Comparison of ENCODE assay signal across 9 mouse cellular contexts in the genomic region with DNA sequence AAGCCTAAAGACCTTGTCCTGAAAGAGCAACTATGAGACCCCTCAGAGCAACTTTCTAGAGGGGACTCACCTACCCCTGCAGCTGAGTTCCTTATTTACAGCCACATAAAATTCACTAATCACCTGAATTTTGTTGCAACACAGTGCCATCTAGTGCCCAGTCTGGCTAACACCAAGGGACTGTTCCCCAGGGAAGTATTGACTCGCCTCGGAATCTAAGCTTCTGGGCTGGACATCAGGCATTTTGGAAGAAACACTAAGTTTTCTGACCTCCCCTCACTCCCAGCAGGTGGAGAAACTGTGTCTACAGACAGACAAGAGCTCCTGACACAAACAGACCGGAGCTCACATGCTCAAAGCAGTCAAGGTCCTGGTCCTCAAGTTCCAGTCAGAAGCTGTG.
DNase-seq lines count a peak whose midpoint lies in the region; ATAC-seq and TF ChIP-seq lines count a peak whose summit lies in the region.
"Had no signal": no experiment of that assay in that cellular context is flagged by ENCODE, and none has a peak within 500 bp of the region (broad histone marks: within the 10 kb centered on the region; RNA-seq: fewer than 3 reads in every experiment).

No protein-coding gene starts in this region.

- H3K27ac ChIP-seq in intestine, postnatal 0 days (ENCODE audit: low read depth, low read length), result no peak overlapping the region
- no peak overlapping the region for H3K27ac ChIP-seq in intestine, embryonic 16.5 days (ENCODE audit: low read length)
- no peak overlapping the region for H3K27ac ChIP-seq in forebrain, embryonic 13.5 days
- H3K27ac ChIP-seq in hindbrain, postnatal 0 days, result no peak overlapping the region
- no peak overlapping the region for H3K27ac ChIP-seq in limb, embryonic 12.5 days

- peak; percentile 85 for TF ChIP-seq CTCF in intestine, postnatal 0 days (IDR thresholded peaks at IDR 0.05; ENCODE audit: low read depth)
- TF ChIP-seq CTCF in hindbrain, postnatal 0 days (IDR thresholded peaks at IDR 0.05; ENCODE audit: low read depth), result peak; percentile 89

- no peak overlapping the region for H3K4me3 ChIP-seq in intestine, postnatal 0 days (ENCODE audit: low read depth, low read length)
- no peak overlapping the region for H3K4me3 ChIP-seq in intestine, embryonic 16.5 days (ENCODE audit: low read length)
- H3K4me3 ChIP-seq in forebrain, embryonic 13.5 days, result no peak overlapping the region
- no peak overlapping the region for H3K4me3 ChIP-seq in hindbrain, postnatal 0 days (ENCODE audit: low read length)
- H3K4me3 ChIP-seq in limb, embryonic 12.5 days (replicated peaks), result no peak overlapping the region
- H3K4me3 ChIP-seq: myocyte had no signal

- no peak overlapping the region for H3K9ac ChIP-seq in intestine, postnatal 0 days (ENCODE audit: low read depth, low read length)
- H3K9ac ChIP-seq in intestine, embryonic 16.5 days (ENCODE audit: low read depth, low read length), result no peak overlapping the region
- no peak overlapping the region for H3K9ac ChIP-seq in forebrain, embryonic 13.5 days
- no peak overlapping the region for H3K9ac ChIP-seq in hindbrain, postnatal 0 days (replicated peaks; ENCODE audit: low read length)
- H3K9ac ChIP-seq in limb, embryonic 12.5 days (replicated peaks), result 0 out of 2 replicates have a peak overlapping the region, but pooled peaks have one; percentile 31

- H3K4me2 ChIP-seq in intestine, postnatal 0 days (replicated peaks; ENCODE audit: low read depth), result no peak overlapping the region
- H3K4me2 ChIP-seq in intestine, embryonic 16.5 days (ENCODE audit: low read depth, low read length), result no peak overlapping the region
- H3K4me2 ChIP-seq in forebrain, embryonic 13.5 days, result no peak overlapping the region
- no peak overlapping the region for H3K4me2 ChIP-seq in hindbrain, postnatal 0 days (ENCODE audit: low read depth, low read length)
- H3K4me2 ChIP-seq in limb, embryonic 12.5 days, result peak overlapping the region; percentile 38; the same call in 1 of the 2 replicates

- 6% methylated on average over 3 of the region's 3 CpGs for WGBS in intestine, postnatal 0 days
- 3% methylated on average over 3 of the region's 3 CpGs for WGBS in intestine, embryonic 16.5 days
- WGBS in forebrain, embryonic 13.5 days, result 1% methylated on average over 3 of the region's 3 CpGs
- 6% methylated on average over 3 of the region's 3 CpGs for WGBS in hindbrain, postnatal 0 days
- WGBS in limb, embryonic 12.5 days, result 16% methylated on average over 3 of the region's 3 CpGs

- no peaks in the 10 kb centered on the region for H3K36me3 ChIP-seq in intestine, postnatal 0 days (ENCODE audit: control insufficient read depth, insufficient read depth)
- H3K36me3 ChIP-seq in intestine, embryonic 16.5 days (ENCODE audit: control insufficient read depth, insufficient read depth, low read length), result no peaks in the 10 kb centered on the region
- no peaks in the 10 kb centered on the region for H3K36me3 ChIP-seq in forebrain, embryonic 13.5 days (ENCODE audit: poor library complexity, severe bottlenecking)
- H3K36me3 ChIP-seq in hindbrain, postnatal 0 days (ENCODE audit: insufficient read depth, low read length), result no peaks in the 10 kb centered on the region
- H3K36me3 ChIP-seq in limb, embryonic 12.5 days, result no peaks in the 10 kb centered on the region

- H3K27me3 ChIP-seq in intestine, postnatal 0 days (replicated peaks; ENCODE audit: control insufficient read depth, insufficient read depth, low read length), result no peaks in the 10 kb centered on the region
- H3K27me3 ChIP-seq in intestine, embryonic 16.5 days (replicated peaks; ENCODE audit: control insufficient read depth, insufficient read depth, low read length), result no peaks in the 10 kb centered on the region
- H3K27me3 ChIP-seq in forebrain, embryonic 13.5 days, result no peaks in the 10 kb centered on the region
- H3K27me3 ChIP-seq in hindbrain, postnatal 0 days (ENCODE audit: insufficient read depth, low read length), result no peaks in the 10 kb centered on the region
- peaks cover 34% of the 10 kb centered on the region for H3K27me3 ChIP-seq in limb, embryonic 12.5 days

- H3K9me3 ChIP-seq in intestine, postnatal 0 days (ENCODE audit: control insufficient read depth), result no peaks in the 10 kb centered on the region
- H3K9me3 ChIP-seq in intestine, embryonic 16.5 days (ENCODE audit: control insufficient read depth, low read length), result no peaks in the 10 kb centered on the region
- no peaks in the 10 kb centered on the region for H3K9me3 ChIP-seq in forebrain, embryonic 13.5 days (replicated peaks)
- H3K9me3 ChIP-seq in hindbrain, postnatal 0 days (ENCODE audit: low read length), result no peaks in the 10 kb centered on the region
- no peaks in the 10 kb centered on the region for H3K9me3 ChIP-seq in limb, embryonic 12.5 days

- peak; percentile 92 for DNase-seq in hindbrain, postnatal 0 days (ENCODE audit: low spot score)
- DNase-seq in neural tube, embryonic 10.5 days (ENCODE audit: extremely low spot score, low spot score), result peak; percentile 69
- peak; percentile 75 for DNase-seq in testis, postnatal 10 days (ENCODE audit: low spot score)

- no peaks in the 10 kb centered on the region for H3K4me1 ChIP-seq in intestine, postnatal 0 days (replicated peaks; ENCODE audit: control insufficient read depth, insufficient read depth, low read length)
- peaks cover 5% of the 10 kb centered on the region; the same call in 1 of the 2 replicates for H3K4me1 ChIP-seq in intestine, embryonic 16.5 days (ENCODE audit: control insufficient read depth, insufficient read depth, low read length)
- H3K4me1 ChIP-seq in forebrain, embryonic 13.5 days, result peaks cover 12% of the 10 kb centered on the region
- H3K4me1 ChIP-seq in hindbrain, postnatal 0 days (ENCODE audit: insufficient read depth, low read length), result 0 out of 2 replicates have a peak, but pooled peaks cover 2% of the 10 kb centered on the region
- H3K4me1 ChIP-seq in limb, embryonic 12.5 days (replicated peaks), result peaks cover 10% of the 10 kb centered on the region

- no peak for ATAC-seq in intestine, postnatal 0 days
- ATAC-seq in intestine, embryonic 16.5 days, result no peak
- peak; percentile 60 for ATAC-seq in cerebellum, adult (ENCODE audit: insufficient number of reproducible peaks, low FRiP score, low TSS enrichment)
- ATAC-seq in forebrain, embryonic 13.5 days, result 0 out of 2 replicates have a peak, but pooled peaks have one; percentile 48
- ATAC-seq in hindbrain, postnatal 0 days, result peak; percentile 64
- ATAC-seq in limb, embryonic 12.5 days (ENCODE audit: insufficient number of reproducible peaks, insufficient read depth, low FRiP score, low TSS enrichment, low read depth), result no peak

Comparison
In these comparisons a context has a peak if more than half of its experiments do, and no peak if none do; other contexts are left out.
1. ATAC-seq: peak in cerebellum, adult (single experiment), forebrain, embryonic 13.5 days (single experiment) and hindbrain, postnatal 0 days (single experiment); none in intestine, postnatal 0 days (single experiment), intestine, embryonic 16.5 days (single experiment) and limb, embryonic 12.5 days (single experiment).
2. Peak in every context shown above with its lines, with median percentiles within 50 percentile points of each other: DNase-seq.